Mouse (Mus musculus) telencephalon, adult 2 months (tissue): ENCODE measurements at regions not wholly inside any gene's neighbourhood (a gene's known extent, or its start where the extent isn't known, plus 50 kb on each side); places are given as distances from the start of the nearest gene placed in this dataset.

ENCODE experiments used
- DNase-seq: peaks from one replicate; pipeline ENCODE4 v3.0.0-alpha.2; 2011; ENCODE audit warnings: low read depth, low spot score

GRCm38 (mm10) chr7:64060051-64060450 lies 93.6 kb upstream of the Trpm1 start:
- DNase-seq, result no peak

DNA sequence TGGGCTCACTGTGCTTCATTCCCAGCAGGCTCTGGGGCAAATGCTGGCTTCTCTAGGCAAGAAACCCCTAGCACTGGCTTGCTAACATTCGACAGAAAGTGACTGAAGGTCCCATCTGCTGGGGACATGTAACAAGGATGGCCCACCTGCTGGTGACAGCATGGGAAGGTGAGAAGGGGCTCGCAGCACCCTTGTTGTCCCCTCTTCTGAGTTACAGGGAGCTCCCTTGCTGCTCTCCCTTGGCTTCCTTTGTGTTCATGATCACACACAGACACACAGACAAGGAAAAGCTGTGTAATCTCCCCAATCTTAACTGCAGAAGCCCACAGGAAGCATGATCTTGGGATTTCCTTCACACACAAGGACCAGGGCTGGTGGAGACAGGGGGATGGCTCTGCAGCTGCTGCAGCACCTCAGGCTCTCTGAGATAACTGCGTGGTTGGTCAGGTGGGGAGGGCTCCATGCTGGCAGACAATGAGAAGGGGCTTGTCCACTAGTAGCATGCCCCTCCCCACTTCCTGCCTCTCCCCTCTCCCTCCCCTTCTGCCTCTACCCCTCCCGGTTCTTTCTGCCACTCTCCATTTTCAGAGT lies 95.3 kb upstream of the Trpm1 start:
- no peak for DNase-seq

DNA sequence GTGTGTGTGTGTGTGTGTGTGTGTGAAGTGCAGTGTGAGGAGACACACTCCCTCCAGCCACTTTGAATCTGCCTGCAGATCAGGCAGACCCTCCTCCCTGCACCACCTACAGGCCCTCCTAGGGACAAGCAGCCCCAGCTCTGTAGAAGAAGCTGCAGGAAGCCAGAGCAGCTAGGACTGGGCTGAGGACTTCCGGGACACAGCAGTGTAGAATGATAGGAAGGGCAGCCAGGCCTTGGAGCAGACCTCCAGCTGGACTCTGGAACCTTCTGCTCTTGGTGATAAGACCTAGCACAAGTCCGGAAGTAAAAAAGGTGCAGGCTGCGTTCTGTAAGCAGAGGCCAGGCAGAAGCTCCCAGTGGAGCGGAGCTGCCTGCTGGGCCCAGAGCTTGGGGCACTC lies 95.8 kb upstream of the Trpm1 start:
- DNase-seq, result no peak

GRCm38 (mm10) chr7:64056498-64056897 lies 97.1 kb upstream of the Trpm1 start:
- DNase-seq, result no peak

GRCm38 (mm10) chr7:64054996-64055395 lies 98.6 kb upstream of the Trpm1 start:
- no peak for DNase-seq

DNA sequence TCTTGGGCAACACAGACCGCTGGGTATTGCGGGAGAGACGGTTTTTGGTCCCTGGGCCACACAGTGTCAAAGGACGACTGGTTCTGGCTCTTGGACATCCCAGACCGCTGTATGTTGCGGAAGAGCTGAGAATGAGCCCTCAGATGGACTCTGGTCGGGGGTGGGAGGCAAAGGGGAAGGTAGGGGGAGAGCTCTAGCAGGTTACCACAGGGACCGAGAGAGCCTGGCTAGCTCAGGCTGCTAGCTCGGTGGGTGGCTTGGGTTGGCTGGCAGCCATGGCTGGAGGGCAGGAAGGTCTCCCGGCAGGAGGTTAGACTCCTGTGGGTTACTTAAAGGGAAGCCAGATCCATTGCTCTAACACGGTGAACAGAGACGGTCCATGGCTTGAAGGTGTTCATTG lies 99.9 kb upstream of the Trpm1 start:
- DNase-seq, result no peak

- DNase-seq, result no peak
Observed at GRCm38 (mm10) chr7:64052400-64052799, 101.2 kb upstream of the Trpm1 start.

- no peak for DNase-seq
Observed at GRCm38 (mm10) chr7:64050826-64051401, 102.7 kb upstream of the Trpm1 start.

DNA sequence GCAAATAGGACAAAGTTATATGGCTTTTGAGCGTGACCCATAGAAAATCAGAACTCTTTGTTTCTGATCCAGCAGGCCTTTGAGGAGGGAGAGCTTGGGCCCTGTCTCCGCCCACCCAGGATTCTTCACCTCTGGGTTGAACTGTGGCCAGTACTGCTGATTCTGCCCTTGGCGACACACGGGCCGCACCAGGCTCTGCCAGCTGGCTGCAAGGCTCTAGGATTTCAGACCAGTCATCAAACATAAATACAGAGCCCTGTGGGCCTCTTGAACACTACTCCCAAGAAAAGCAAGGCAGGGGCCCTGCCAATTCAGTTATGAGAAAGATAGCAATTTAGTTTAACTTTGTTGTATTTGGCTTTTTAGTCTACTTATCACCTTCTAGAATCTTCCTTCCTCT lies 103.4 kb upstream of the Trpm1 start:
- no peak for DNase-seq

- no peak for DNase-seq
Observed at GRCm38 (mm10) chr7:64049183-64049965, 104.3 kb upstream of the Trpm1 start.

- DNase-seq, result no peak
Observed at GRCm38 (mm10) chr7:64048452-64049182, 105.0 kb upstream of the Trpm1 start.

DNA sequence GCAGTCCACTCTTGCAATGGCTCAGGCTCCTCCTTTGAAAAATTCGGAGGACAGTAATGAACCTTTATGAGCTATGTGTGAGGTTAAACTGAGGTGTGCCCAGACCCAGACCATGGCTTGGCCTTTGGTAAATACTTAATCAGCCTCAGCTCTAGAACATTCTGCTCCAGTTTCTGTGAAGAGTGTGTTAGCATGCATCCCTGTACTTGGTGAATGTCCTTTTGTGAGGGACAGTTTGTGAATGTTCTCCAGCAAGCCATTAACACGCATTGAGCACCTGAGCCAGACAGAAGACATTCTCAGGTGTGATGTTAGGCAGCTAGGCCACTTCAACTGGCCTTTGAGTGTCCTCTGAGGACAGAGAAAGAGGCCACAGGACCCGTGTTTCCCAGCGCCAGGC lies 105.8 kb upstream of the Trpm1 start:
- DNase-seq, result no peak

- no peak for DNase-seq
Observed at GRCm38 (mm10) chr7:64045292-64045691, 106.6 kb upstream of the Klf13 start.

DNA sequence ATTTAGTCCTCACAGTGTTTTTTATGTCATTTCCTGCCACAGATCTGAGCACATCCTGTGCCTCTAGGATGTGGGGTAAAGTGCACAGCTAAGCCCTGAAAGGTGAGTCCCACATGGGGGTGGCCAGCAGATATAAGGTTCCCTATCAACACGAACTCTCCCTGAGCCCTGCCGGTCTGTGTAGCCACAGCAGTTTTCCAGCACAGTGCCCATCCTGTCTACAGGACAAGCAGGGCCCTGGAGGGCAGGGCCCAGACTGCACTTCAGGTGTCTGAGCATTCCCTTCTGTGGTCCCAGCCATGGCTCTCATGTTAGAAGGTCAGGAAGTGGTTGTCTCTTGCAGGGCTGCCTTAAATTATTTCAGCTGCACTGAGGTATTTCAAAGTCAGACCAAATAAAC lies 104.3 kb upstream of the Klf13 start:
- DNase-seq, result no peak

- DNase-seq, result no peak
Observed at GRCm38 (mm10) chr7:64041303-64041702, 102.6 kb upstream of the Klf13 start.

DNA sequence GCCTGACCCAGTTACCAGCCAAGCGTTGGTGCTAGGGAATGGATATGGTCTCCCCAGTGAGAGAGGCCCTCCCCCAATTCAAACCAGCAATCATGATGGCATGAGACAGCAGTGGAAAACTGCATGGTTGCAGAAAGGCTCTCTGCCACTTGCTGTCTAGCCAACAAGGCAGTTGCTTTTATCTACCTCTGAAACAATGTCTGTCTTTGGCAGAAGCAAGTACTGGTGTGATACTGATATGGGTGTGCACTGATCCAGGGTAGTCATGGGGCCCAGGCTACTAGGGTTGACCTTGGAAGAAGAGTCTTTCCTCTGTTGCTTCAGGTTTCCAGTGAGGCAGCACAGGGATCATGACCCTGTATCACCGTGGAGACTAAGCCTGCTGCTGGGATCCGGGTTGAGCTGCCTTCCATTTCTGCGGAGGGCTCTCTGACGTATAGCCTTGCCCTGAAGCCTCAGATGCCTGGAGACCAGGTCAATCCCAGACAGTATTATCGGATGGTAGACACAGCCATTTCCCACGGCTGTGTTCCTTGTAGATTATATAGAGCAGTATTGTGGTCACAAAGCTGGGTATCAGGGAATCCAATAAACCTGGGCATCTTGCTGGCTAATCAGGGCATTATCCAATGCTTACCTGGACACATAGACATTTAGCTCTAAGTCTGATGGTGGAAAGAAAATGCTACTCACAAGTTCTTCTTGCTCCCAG lies 101.5 kb upstream of the Klf13 start:
- no peak for DNase-seq

- DNase-seq, result no peak
Observed at GRCm38 (mm10) chr7:64037701-64038231, 99.1 kb upstream of the Klf13 start.

DNA sequence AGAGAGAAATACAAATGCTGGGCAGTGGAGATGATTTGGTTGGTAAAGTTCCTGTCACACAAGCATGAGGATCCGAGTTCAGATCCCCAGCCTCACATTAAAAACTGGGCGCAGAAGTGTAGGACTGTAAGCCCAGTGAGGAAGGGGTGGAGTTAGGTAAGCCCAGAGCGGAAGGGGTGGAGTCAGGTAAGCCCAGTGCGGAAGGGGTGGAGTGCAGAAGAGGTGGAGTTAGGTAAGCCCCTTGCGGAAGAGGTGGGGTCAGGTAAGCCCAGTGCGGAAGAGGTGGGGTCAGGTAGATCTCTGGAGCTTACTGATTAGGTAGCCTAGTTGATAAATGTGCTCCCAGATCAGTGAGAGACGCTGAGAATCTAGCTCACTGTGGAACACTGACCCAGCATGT lies 97.4 kb upstream of the Klf13 start:
- no peak for DNase-seq

DNA sequence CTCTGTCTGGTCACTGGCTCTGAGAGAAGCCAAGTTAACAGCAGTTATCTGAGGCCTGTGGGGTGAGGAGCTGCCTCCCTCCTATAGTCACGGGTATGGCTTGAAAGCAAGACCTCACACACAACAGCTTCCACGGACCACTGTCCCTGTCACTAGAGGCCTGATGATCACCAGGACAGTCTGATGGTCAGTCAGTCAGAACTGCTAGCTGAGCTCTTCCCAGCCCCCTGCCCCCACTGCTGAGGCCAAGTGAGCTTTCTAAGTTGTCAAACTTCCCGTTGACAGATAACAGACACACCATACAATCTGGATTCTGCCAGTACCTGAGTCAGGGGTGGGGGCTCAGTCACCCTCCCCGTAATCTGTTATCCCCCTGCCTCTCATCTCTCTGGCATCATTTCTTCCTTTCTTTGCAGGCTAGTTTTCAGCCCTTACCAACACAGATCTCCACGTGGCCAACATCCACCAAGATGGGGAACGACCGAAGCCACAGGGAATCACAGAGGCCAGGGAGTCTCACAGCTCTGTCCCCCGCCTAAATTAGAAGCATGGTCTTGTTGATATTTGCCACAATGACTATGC lies 96.4 kb upstream of the Klf13 start:
- no peak for DNase-seq

- no peak for DNase-seq
Observed at GRCm38 (mm10) chr7:64034493-64034892, 95.8 kb upstream of the Klf13 start.

DNA sequence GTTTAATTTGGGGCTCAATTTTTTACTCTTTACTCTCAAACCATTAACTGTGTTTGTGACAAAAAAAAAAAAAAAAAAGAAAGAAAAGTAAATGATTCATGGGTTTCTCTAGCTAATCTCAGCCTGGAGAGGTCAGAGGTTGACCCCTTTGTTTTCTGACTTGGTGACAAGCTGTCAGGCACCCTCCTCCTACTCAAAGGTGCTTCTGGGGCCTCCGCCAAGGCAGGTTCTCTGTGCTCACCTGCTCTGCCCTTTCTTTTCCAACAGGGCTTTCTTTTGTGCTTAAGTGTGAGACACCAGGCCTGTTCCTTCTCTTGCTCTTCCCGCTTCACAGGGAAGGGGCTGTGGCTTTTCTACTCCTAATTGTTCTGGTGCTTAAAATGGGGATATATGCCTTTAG lies 94.7 kb upstream of the Klf13 start:
- DNase-seq, result no peak
